Mouse (Mus musculus) megakaryocyte, adult 5-6 weeks (primary cell): ENCODE results near the gene Tmprss3. TPM values are rescaled to one million over a fixed set of nuclear protein-coding genes. Genes with fewer than 3 reads are reported as not detected.

ENCODE experiments used
- ATAC-seq: 2 replicates; pipeline ENCODE4 v1.8.0; 2016; ENCODE audit warnings: mild to moderate bottlenecking, inconsistent platforms; ENCODE audit not compliant: poor library complexity, severe bottlenecking
- total RNA-seq, 2 experiments: library from RNA; stranded (forward) in 1 of 2; stranded (reverse) in 1 of 2; fragments of 153-499, 151-499 nt in 1 of 2; fragments of 221-1000, 200-1000 nt in 1 of 2; gene quantifications; 2 replicates each; pipeline versions ENCODE4 v1.2.3 to v1.2.4; 2015 to 2017

Tmprss3 gene
- total RNA-seq, 2 experiments from 2014 or later: 0.26 to 0.56 TPM

DNA sequence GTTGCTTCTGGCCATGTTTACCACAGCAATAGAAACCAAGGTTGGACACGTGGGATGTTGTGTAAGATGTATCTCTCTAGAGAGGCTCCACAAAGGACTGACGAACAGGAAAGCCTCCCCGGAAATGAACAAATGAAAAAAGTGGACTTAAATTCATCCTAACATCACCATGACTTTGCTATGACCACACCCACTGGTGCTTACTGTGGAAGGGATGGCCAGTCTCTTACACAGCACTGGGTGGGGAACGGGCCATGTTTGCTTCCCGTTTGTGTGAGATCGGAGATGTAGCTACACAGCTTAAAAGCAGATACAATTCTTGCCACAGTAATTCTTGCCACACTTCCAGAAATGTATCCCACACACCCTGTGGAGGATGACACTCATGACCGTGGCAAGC is 2.5 kb downstream of the Tmprss3 start:
- ATAC-seq: peak; percentile 92

DNA sequence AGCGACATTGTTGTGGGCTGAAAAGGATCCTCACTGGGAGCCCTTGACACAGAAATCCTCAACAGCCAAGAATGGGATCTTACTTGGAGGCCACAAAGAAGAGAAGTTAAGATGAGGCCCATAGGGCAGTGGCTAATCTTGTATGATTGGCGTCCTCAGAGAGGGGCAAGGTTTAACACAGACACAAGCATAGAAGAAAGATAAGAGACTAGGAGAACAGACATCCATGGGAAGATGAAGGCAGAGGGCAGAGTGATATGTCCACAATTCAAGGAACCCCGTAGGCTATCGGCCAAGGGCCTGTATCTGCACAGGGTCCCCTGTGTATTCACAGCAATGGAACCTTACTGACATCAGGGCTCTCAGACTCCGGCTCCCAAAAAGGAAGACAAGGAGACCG is 3.6 kb downstream of the Tmprss3 start:
- ATAC-seq: no peak

DNA sequence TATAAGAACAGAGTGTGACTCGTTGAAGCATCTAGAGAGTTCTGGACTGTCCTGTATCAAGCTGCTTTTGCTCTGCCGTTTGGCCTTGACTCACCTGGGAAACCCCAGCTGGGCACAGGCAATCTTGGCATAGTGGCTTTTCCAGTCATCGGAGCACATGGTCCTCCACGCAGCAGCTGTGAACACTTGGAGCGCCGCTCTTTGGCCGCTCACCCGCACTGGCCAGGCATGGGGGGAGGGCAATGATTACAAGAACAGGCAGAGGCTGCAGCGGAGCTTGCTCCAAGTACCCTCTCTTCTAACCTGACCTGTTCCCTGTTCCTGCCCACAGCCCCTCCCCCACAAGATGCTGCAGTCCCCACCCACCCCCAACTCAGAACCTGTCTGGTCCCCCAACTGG is 5.4 kb downstream of the Tmprss3 start:
- ATAC-seq: no peak

DNA sequence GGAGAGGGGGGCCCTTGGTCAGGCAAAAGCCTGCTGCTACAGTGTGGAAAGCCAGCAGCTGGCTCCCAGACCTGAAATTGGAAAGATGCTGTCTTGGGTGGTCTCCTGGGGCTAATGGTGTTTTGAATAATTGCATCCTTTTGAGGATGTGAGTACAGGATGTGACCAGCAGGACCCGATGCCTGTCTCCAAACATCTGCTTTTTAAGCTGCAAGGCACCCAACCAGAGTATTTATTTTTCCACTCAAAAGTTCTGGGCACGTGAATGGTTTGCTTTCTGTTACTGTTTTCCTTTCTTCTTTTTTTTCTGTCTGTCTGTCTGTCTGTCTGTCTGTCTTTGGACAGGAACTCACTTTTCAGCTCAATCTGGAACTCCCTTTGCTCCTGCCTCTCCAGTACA is 6.1 kb downstream of the Tmprss3 start:
- ATAC-seq: no peak

DNA sequence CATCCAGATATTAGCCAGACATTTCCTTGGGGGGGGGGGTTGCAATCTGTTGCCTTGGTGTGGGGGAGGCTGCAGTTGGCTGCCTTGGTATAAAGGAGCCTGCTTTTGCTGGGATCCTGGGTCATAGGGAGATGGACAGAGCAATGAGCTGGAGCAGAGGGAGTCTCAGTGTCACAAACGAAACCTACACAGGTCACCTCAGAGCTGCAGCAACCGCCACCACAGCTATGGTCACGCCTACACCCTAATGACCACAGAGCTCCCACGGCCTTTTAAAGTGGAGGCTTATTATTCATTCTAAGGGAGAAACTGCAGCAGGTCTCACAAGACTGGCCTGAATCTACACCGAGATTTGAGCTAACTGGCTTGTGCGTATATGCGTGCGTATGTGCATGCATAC is 7.0 kb downstream of the Tmprss3 start:
- no peak for ATAC-seq

DNA sequence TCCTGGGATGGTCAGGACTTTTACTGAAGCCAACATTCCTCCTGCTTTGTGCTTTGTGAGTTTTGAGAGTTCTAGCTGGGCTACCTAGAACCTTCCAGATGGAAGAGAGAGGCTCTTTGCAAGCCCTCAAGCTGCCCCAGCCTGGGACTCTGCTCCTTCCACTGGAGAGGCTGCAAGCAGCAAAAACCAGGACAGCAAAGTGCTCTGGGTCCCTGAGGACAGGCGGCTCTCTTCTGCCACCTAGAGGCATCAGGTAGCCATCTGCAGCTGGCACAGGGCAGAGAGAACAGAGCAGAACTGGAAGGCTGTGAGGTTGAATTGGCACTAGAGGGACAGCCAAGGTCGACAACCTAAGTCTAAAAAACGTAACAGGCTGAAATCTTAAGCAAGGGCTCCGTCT is 11.4 kb downstream of the Tmprss3 start:
- ATAC-seq: peak; percentile 83

DNA sequence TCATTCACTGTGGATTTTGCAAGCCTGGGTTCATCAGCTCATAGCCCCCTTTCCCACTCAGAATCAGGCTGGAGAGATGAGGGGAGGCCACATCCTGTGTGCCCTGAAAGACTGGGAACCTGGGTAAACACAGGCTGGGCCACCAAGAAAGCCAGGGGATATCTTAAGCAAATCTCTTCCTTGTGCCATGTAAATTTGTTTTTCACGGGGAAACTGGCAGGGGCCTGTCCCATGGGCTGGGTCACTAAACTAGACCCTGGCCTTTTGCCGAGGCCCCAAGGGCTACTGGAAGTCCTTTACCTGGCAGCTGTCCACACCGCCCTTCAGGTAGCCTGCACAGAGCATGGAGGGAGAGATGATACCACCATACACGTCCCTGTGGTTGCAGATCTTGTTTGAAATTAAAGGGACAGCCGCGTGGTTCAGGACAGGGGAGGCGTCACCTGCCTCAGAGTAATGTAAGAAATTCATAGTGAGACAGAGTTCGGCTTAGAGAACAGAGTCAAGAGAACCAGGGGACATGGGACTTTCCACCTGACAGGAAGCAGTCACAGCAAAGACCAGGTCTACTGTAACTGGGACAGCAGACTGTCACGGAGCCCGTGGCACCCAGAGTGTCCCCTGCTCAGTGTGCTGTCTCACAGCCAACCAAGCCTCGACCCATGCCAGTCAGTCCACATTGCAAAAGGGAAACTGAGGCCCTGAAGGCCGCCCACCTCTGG is 14.3 kb downstream of the Tmprss3 start:
- ATAC-seq: no peak

DNA sequence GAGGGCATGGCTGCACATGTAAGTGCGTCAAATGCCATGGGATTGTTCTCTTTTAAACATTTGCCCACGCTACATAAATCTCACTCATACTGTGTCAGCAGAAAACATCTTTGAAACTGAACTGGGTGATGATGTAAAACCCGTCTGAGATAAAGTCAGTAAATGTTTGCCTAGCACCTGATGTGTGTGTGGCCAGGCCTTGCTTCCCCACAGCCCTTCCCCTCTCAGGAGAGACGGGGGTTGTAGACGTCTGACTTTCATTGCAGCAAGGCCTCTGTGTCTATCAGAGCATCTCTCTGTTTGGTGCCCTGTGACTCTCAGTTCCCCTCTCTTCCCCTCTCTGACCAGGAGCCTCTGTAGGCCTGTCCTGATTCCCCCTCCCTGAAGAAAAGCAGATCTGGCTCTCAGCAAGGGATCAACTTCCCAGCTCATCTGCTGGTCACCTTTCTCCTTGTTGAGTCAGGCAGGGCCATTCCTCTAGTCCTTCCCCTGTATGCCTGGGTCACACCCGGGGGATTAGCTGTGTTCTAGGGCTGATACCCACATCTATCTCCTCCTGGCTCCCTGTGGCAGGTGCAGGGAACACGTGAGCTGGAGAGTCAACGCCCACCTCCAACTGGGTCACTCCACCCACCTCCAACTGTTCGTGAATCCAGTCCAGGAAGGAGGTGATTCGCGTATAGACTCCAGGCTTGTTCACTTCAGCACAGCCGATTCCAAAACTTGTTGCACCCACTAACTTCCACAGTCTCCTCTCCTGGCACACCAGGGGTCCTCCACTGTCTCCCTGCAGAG is 15.4 kb downstream of the Tmprss3 start:
- no peak for ATAC-seq

DNA sequence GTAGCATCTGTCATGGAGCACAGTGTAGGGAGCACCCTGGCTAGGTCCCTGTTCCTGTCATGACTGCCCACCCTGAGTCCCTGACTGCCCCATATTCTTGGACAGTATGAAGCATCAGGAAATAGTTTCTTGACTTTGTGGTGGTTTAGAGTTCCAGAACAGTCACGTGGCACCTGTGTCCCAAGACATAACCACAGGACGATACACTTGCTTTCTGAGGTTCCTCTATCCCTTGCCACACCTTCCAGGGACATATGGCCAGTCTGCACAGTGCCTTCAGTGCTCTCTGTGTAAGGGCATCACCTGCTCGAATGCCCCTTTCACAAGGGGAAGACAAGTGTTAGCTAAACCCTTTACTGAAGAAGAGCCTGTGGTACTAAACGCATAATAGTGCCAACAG is 17.3 kb downstream of the Tmprss3 start:
- ATAC-seq: peak; percentile 84

DNA sequence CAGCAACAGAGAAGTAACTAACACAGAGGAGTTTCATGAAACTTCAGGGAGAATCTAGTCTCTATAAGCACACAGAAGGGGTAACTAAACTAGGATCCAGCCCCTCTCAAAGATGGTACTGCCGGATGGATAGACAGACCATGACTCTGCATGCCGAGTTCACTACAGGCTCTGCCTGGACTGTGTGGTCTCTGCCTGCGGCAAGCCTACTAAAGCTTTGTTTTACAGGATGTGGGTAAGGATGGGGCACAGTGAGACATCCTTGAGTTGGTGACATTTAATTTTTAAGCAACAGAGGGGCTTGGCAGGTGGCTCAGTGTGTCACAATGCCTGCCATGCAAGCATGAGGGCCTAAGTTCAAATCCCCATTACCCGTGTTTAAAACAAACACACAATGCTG is 22.5 kb downstream of the Tmprss3 start:
- ATAC-seq: peak; percentile 49

DNA sequence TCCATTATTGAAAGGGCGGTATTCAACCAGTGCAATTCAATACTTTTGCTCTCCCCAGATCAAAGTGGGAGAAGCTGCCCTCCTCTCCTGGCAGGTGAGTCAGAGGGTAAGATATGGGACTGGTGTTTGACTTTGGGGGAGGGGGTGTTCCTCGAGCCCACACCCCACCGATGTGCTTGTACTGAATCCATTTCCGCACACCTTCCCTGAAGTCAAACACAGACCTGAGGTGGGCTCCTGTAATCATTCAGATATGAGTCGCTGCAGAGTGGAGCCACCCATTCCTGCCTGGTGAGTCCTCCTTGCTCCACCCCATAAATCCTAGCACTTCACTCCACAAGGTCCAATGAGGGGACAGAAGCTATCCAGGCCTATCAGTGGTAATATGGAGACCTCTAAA is 29.0 kb downstream of the Tmprss3 start:
- ATAC-seq: no peak

DNA sequence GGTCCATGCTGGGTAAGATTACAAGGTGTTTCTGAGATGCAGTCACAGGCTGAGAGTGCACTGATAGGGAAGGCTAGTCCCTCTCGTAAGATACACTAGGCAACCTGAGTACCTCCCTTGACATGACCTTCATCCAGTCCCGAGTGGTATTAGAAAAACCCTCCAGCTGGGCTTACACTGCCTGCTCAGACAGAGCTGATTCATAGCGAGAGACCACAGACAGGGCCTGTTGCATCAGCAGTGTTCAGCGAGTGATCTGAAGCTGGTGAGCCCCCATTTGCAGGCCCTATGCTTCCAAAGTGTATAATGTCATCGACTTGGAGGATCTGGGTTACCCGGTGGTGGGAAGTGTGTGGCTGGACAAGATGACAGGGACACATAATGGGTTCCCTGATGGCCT is 33.6 kb downstream of the Tmprss3 start, which contains the start of gene Tff1:
TSS of gene Tff1 (minus strand) at position 151 of the 400 bp plus-strand sequence.
- ATAC-seq: no peak

DNA sequence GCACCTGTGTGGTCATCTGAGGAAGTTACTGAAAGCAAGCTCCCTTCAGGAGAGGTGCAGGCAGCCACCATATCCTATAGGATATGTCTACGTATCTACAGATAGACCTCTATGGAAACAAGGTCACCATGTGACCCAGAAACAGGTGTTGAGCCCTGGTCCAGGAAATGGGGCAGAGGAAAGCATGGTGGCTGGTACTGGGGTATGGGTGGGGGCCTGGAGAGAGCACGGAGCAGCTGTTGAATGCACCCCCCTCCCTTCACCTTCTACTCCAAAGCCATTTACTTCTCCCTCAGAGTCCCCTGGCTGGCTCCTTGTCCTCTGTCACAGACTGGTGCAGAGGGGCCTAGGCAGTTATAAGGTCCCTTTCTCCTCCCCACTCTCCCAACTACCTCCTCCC is 35.0 kb downstream of the Tmprss3 start:
- ATAC-seq: no peak

DNA sequence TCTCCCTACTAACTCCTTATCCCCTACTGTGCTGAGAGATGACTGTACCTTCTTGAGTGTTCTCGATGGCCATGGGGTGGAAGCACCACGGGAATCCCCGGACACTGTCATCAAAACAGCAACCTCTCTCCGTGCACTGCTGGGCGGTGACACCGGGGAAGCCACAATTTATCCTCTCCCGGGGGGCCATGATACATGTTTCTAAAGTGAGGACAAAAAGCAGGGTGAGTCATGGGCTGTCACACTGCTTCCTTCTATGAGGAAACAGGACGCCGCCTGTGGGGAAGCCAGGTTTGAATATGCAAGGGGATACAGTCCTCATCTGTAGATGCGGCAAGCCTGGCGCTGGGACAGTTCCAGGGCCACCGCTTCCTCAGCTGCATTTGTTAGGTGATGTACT is 36.2 kb downstream of the Tmprss3 start:
- no peak for ATAC-seq

DNA sequence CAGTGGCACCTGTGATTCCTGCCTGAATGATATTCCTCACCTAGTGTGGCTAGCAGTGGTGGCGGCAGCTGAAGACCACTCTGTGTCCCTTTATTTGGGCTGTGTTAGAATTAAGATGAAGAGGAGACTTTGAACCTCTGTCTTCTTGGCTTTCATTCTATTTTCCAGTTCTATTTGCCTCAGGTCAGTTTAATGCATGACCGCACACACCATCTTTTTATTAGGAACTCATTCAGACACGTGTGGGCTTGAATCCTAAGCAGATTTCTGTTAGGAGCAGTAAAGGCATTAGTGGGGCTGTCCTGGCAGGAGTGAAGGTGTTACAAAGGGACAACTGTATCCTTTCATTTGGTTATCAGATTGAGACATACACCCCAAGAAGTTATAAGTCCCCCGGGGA is 38.5 kb downstream of the Tmprss3 start:
- ATAC-seq: no peak

DNA sequence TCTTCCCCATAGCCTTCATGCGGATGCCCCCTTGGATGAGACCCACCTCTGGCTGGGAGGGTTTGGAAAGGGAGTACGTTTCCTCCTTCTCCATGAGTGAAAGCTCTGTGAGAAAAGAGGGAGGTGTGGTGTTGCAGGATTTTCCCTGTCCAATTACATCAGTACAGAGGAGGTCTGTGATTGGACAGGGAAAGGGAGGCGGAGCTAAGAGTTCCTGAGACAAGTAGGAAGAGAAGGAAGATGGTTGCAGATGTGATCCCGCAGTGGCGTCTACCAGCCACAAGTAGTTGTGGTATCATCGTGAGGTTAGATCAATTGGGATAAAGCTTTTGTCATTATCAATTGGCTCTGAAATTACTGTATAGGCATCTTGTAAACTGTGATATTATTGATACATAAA is 40.9 kb downstream of the Tmprss3 start:
- no peak for ATAC-seq

DNA sequence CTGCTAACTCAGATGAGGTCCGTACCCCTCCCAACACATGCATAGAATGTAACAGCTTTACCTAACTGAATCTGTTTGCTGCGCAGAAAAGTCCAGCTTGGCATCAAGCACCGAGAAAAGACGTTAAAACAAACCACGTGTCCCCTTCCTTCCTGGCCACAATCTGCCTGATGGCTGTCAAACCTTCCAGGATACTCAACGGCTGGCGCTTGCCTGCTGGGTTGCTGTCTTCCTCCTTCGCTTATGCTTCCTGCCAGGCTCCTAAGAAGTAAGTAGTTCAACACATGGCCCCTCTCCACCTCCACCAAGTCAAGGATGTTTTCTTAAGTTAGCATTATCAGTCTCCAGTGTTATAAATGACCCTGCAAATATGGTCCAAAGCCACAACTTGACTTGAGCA is 45.0 kb downstream of the Tmprss3 start:
- no peak for ATAC-seq

DNA sequence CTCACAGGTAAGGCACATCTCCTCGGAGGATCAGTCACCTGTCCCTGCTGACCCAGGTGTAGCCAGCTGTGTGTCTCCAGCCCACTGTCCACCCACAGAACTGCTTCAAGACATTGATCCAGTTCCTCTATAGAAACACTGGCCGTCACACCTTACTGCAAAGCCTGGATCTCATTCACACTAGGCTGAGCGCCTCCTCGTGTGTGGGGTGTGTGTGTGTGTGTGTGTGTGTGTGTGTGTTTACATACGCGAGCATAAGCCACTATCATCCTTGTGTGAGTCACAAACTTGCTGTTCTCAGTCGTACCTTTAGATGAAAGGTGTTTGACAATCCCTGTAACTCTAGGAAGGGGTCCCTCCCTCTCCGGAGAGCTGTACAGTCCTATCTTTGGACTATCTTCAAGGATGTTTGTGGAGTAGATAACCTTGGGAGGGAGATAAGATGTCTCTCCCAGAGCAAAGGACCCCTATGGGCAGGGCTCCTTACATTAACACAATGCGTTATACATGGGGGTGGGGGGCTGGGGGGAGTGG is 45.7 kb downstream of the Tmprss3 start:
- ATAC-seq: no peak

DNA sequence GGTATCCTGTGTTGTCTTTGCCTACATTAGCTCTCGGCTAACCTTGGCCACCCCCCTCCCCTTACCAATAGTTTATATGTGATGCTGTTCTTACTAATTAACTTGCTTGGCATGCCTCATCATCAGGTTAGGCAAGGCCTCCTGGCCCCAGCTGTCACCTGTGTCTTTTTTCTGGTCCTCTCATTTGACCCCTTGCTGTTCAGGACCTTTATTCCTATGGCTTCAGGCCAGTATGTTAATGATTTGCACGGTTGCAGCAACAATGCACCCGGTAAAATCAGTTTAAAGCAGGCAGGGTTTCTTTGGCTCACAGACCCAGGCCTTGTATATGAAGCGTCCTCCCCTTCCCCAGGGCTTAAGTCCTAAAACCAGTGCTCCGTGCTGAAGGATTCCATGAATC is 46.3 kb downstream of the Tmprss3 start:
- no peak for ATAC-seq

DNA sequence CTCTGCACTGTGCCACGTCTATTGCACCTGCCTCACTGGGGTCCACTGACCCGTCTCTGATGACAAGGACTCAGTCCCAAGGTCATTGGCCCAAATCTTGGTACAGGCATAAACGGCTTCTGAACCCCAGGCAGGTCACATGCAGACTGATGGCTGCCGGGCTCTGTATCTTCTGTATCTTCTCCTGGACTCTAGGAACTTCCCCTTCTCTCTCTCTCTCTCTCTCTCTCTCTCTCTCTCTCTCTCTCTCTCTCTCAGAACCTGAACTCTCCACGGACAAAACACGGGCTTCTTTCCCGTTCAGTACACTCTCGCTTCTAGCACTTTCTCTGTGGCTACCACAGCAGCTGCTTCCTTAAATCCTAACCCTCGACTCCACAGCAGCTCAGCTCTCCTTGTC is 52.8 kb downstream of the Tmprss3 start:
- no peak for ATAC-seq

DNA sequence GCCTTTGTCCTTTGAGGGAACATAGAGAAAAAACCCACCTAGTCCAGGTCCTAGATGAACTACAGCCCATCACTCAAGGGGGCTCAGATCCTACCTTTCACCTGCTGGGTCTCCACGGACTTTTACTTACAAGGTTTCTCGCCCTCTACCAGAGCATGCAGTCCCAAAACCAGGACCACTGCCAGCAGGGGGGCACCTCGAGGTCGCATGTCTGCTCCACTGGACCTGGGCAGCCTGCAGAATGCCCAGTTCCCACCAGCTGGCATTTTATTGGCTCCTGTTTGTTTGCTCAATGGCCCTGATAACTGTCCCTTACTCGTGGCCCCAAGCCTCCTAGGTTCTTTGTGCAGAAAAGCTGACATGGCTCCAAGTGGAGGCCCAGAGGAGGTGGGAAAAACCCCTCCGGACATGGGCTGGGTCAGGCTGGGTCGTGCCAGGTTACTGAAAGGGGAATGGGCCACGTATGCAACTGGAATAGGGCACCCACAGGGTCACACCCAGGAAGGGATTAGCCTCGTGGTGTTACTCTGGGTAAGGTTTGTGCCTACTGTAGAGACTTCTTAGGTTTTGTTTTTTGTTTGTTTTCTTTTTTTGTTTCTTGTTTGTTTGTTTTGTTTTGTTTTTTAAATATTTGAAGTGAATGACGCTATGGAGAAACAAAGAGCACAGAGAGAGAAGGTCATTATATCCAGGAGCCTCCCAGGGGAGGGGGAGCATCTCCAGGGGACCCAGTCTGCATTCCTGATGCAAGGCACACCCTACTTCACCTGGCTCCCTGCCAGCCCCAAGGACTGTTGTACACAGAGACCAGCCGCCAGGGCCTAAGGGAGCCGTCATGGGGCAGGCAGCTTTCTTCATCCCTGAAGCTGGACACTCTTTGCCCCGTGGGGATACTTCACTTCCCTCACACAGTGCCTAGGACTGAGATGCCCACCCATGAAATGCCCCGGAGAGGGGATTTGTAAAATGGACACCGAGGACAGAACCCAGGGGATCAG is 54.4 kb downstream of the Tmprss3 start, which contains the start of gene Tff2:
TSS of gene Tff2 (minus strand) at position 243 of the 998 bp plus-strand sequence.
- ATAC-seq: no peak
